Mouse (Mus musculus) MN1 (cell line): ENCODE results near the gene Gm2897.
"Not testable (repeated sequence)": the region's sequence is repeated elsewhere in the genome, so short reads cannot be mapped to it uniquely, and the experiment has no call there.

ENCODE experiments used
- DNase-seq: peaks from one replicate; pipeline ENCODE4 v3.0.0-alpha.2; 2016; ENCODE audit warnings: low spot score

Gm2897 gene

GRCm38 (mm10) chr14:3048727-3049512, at the start of gene Gm2897:
Gene Gm2897, plus strand, starts transcription at chr14:3049285.
- peak; percentile 44 for DNase-seq

- DNase-seq: not testable (repeated sequence)
Observed at GRCm38 (mm10) chr14:3029702-3030101, 19.4 kb upstream of the Gm2897 start, which contains the start of gene Gm2888. Gene Gm2888, plus strand, starts transcription at chr14:3030002.

GRCm38 (mm10) chr14:3049513-3049800, 372 bp downstream of the Gm2897 start:
- DNase-seq: not testable (repeated sequence)

GRCm38 (mm10) chr14:3050087-3050486, 1.0 kb downstream of the Gm2897 start:
- DNase-seq: not testable (repeated sequence)

GRCm38 (mm10) chr14:3116051-3116450, 67.0 kb downstream of the Gm2897 start:
- not testable (repeated sequence) for DNase-seq
